Mouse (Mus musculus) cortical plate, adult 2 months (tissue): ENCODE measurements at regions not wholly inside any gene's neighbourhood (a gene's known extent, or its start where the extent isn't known, plus 50 kb on each side); places are given as distances from the start of the nearest gene placed in this dataset.

Source experiments
- CTCF ChIP-seq: fragments of 200-500 bp; IDR thresholded peaks from 2 replicates; pipeline ENCODE4 v1.5.1; 2011; ENCODE audit warnings: mild to moderate bottlenecking, control low read depth, low read length; ENCODE audit not compliant: insufficient read depth; ENCODE audit errors: extremely low read depth
- POLR2A ChIP-seq: fragments of 200-500 bp; IDR thresholded peaks from 2 replicates; pipeline ENCODE4 v1.6.1; 2011; ENCODE audit warnings: mild to moderate bottlenecking, low read length, control low read depth; ENCODE audit not compliant: insufficient read depth; ENCODE audit errors: extremely low read depth

- TF ChIP-seq POLR2A (no peak), CTCF (no peak)
These were observed 2232.2 kb upstream of the Gm7489 start for GRCm38 (mm10) chr15:51652497-51652896.
